Mouse (Mus musculus): Measurements from ENCODE around the gene Rnf25.

Gene Rnf25

DNA sequence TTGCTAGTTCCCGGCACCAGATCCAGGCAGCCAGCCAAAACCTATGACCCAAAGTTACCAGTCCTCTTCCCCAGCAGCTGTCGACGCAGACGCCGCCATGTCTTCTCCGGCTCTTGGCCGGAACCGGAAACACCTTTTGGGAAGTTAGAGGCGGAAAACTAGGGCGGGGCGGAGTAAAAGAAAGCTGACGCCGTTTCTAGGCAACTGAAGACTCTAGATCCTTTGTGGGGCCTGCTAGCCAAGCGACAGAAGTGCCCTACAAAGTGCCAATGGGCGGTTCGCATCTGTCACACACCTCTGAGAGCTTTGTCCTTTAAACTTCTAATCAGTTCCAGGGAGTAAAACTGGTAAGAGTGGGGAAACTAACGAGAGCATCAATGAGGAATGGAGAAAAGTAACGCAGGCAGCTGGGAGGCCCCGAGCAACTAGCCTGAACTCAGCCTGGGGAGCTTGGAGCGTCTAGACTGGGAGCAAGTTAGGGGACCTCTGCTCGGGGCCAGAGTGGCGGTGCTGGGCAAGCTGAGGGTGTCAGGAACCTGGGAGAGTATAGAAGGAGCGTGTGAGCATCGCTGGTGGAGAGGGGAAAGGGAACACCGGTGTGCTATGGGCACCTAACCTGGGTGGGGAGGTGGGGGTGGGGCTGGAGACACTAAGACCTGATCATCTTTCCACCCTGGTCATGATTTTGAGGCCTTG lies at the start of gene Rnf25, which contains the start of gene Stk36:
Gene Rnf25, minus strand, starts transcription at position 131 of the 696 bp plus-strand sequence.
Gene Stk36, plus strand, starts transcription at position 179 of the 696 bp plus-strand sequence.
- CTCF ChIA-PET = no interaction called here

DNA sequence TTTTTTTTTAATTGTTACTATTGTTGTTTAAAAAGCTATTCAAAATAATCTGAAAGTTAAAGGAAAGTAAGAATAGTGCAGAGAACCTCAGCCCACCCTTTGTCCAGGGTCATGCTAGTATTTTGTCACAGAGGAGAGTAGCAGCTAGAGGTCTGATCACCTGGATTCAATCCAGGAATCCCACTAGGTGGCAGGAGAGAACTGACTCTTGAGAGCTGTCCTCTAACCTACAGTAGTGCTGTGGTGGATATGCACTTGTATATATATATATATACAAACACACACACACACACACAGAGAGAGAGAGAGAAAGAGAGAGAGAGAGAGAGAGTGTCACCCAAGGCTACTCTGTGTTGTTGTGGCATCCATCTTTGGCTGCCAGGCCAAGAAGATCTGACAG lies 42.7 kb upstream of the Rnf25 start:
- CTCF ChIA-PET = no interaction called here

DNA sequence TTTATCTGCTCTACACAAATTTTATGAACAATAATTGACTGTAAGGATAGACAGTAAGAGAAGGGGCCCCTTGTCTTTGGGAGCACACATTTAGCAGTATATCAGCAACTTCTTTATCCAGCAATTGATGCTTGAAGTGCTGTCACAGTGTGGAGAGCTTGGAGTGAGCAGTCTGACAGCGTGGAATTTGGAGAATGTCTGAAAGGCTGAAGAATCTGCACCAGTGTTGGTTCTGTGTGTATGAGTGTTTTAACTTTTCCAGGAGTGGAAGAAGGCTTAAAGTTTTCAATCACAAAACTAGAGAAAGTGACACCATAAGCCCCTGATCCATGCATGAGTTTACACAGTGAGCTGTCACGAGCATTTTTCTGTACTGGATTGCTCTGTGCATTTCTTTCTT lies 42.3 kb upstream of the Rnf25 start:
- CTCF ChIA-PET = no interaction called here

DNA sequence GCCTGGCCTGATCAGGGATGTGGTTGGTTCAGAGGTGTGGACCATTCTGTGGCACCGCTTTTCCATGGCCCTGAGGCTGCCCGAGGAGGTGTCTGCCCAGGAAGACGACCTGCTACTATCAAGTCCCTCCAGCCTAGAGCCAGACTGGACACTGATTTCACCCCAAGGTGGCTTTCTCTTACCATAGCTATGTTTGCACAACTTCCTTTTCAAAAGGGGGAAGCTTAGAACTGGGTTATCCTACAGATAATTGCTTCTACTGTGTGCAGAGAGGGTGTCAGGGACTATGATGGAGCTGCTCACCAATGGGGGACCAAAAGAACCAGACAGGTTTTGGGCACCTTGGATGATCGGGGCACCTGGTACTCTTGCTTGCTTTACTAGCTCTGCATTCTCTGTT lies 31.5 kb upstream of the Rnf25 start:
- CTCF ChIA-PET = no interaction called here

DNA sequence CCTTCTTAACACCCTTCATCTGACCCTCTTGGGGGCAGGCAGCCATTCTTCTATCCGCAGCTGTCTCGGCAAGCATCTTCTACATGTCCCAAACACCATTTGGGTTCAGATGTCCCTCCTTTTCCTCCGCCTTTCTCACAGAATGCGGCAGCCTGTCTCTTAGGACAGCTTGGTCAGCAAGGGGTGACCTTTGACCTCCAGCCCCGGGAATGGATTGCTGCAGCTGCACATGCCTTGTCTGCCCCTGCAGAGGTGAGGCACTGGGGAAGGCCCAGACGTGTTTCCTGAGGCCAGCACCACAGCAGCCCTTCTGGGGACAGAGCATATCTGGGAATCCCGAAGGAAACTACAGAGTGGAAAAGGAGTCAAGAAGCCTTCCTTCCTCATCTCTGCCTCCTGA lies 26.8 kb upstream of the Rnf25 start:
- CTCF ChIA-PET = no interaction called here

DNA sequence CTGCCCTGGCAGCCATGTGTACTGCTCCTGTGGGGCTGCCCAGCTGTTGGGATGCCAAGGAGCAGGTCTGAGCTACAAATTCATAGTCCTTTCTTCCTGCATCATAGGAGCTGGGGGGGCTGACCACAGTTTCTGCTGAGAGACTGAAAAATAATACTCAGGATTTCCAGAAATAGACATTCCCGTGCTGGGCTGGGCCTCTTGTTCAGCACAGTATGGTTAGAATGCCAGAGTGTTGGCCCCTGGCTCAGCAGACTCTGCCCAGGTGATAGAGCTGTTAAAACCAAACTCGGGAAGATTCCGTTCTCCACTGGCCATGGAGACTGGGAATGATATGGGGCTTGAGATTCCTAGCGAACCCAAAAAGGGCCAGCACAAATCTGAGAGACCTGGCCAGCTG lies 24.9 kb upstream of the Rnf25 start:
- CTCF ChIA-PET = no interaction called here

DNA sequence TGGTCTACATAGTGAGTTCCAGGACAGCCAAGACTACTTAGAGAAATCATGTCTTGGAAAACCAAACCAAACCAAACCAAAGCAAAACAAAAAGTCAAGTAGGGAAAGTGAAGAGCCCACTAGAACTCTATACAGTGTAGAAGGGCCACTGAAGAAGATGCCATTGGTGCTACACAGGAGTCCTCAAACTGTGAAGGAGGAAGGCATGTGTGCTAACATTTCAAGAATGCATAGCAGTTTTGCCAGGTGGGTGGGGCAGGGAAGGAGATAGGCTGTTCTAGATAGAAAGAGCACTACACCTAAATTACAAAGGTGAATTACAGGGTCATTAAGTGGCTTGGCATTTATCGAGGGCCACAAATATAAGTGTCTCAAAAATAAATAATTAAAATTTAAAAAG lies 23.0 kb upstream of the Rnf25 start:
- CTCF ChIA-PET = no interaction called here

DNA sequence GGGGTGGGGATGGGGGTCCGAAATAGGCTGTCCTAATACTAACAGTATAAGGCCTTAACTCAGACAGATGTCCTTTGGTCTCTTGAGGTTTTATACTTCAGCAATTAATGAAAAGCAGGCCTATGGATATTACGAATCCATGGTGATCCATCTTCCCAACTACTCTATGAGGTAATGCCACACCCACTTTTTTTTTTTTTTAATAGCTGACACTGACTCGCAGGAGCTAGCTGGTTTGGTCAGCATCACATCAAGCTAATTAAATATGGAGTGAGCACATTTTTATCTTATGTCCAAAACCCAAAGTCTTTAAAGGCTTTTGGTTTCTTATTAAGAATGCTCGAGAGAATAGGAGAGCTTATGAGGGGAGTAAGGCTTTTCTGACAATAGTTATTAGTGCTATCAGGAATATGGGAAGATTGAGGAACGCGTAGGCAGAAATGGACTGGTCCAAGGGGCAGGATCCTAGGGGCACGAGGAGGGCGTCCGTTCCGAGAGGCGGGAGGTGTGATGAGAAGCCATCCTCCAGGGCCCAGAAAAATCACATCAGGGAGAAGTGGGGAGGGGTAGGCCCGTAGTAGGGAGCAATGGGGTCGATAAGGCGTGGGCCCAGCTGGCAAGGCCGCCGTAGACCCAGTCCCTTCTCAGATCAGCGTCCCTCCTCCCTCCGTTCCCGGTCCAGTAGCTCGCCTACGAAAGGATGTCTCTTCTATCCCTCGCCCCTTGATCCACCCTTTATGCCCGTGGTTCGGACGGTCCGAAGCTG lies 513 bp downstream of the Rnf25 start:
- CTCF ChIA-PET = interaction anchor here (0.6 kb wide), 1 partner anchor 68 kb away, joined by 4 read pairs; no protein-coding TSS in a partner anchor

DNA sequence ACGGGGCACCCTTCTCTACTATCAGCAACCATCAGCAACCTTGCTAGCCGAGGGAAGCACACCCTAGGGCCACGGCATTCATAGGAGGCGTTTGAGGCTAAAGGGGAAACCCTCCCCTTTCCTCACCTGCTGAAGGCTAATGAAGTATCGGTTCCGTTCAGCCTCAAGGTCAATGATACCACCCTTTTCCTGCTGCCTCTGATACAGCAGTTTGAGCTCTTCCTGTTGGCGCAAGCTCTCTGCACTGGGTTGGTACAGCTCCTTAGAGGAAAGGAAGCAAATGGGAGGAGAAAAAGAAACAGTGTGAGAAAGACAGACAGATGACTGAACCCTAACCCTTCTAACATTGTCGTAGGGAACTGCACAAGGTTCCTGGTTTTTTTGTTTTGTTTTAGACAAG lies 6.8 kb downstream of the Rnf25 start:
- CTCF ChIA-PET = no interaction called here

DNA sequence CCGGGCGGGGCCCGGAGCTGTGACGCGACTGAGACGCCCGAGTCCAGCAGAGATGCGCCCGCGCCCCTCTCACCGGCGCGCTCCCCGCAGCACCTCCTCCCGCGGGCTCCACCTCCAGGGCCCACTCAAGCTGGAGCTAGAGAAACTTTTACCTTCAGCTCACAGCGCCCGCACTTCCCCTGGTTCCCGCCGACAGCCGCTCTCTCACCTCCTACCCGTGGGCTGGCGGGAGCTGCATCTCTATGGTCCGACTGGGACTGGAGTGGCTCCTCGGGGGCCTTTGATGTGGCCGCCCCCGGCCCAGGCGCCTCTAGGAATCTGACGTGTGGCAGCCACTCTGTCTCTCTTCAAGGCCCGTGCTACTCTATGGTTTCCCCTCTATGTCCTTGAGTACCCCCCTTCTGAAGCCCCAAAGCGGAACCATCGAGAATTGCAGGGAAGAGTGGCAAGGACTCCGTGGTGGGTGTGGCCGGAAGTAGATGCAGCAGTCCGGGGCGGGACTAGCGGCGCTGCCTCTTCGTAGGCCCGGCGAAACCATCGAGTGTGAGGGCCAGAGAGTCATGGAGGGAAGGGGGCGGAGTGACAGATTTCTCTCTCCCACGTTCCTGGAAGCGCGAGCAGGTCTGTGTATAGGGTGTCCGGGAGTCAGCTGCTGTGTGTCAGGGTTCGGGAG lies 13.3 kb downstream of the Rnf25 start, which contains the start of the genes Zfp142 and Bcs1l:
Gene Zfp142, minus strand, starts transcription at position 474 of the 673 bp plus-strand sequence.
Gene Bcs1l, plus strand, starts transcription at position 517 of the 673 bp plus-strand sequence.
- CTCF ChIA-PET = interaction anchor here (0.6 kb wide), 1 partner anchor 729 kb away, joined by 5 read pairs; no protein-coding TSS in a partner anchor

DNA sequence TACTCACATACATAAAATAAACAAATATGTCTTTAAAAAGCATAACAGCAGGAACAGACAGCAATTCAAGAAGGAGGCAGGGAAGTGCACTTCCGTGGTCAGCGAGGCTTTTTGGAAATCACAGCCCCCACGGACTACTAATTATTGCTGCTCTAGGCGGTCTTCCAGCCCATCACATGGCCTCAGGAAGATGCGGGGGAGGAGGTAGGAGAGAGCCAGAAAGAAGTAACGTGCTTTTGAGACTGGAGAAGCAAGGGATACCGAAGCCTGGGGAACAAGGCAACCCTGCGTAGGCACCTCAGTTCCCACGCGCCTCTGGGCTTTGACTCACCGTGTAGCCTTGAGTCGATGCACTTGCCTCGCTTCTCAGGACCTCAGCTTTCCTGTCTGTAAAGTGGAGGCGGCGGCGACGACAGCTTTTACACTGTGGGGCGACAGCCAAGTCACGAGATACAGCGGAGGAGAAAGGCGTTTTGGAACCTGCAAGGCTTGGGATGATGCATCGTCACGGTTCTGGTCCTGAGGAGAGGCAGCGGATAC lies 13.9 kb downstream of the Rnf25 start:
- CTCF ChIA-PET = no interaction called here

DNA sequence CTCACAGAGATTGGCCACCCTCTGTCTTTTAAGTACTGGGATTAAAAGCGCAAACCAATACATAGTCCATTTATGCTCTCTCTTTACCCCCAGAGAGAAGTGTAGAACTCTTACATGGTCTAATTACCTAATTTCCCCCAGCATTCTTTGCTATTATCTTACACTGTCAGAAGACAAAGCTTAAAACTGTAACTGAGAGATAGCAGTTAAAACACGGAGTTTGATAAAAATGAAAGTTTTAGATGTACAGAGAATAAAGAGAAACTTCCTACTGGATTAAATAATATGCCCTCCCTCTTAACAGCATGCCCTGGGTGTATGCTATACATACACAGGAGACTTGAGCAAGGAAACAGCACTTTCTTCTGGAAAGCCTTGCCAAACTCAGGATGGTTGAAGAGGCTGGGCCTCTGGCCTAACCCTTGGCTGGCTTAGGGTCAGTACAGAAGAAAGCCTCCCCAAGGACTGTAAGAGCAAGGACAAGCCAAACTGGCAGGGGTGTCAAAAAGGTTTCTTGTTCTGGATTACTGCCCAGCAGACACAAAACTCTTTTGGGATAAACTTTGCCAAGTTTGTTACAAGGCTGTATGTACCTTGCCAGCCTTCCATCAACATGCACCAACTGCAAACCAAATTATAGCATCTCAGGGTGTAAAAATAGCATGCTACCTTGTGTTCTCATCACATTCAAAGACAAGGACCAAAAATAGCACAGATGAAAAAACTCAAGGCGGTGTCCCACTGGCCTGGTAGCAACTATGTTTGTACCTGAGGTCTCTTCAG lies 16.4 kb downstream of the Rnf25 start:
- CTCF ChIA-PET = no interaction called here

DNA sequence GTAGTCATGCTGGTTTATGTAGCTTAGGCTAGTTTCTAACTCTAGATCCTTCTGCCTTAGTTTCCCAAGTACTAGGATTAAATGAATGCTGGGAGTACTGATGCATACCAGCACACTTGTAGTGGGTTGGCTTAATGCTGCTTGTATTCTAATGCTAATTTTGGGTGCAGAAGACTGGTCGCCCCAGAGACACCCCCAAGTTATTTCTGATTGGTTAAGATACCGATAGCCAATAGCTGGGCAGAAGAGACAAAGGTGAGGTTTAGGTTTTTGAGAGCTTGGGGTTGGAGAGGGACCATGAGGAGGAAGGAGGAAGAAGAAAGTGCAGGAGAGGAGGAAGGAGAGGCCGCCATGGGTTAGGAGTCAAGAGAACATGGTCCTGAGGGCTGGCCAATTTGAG lies 18.6 kb downstream of the Rnf25 start:
- CTCF ChIA-PET = no interaction called here

DNA sequence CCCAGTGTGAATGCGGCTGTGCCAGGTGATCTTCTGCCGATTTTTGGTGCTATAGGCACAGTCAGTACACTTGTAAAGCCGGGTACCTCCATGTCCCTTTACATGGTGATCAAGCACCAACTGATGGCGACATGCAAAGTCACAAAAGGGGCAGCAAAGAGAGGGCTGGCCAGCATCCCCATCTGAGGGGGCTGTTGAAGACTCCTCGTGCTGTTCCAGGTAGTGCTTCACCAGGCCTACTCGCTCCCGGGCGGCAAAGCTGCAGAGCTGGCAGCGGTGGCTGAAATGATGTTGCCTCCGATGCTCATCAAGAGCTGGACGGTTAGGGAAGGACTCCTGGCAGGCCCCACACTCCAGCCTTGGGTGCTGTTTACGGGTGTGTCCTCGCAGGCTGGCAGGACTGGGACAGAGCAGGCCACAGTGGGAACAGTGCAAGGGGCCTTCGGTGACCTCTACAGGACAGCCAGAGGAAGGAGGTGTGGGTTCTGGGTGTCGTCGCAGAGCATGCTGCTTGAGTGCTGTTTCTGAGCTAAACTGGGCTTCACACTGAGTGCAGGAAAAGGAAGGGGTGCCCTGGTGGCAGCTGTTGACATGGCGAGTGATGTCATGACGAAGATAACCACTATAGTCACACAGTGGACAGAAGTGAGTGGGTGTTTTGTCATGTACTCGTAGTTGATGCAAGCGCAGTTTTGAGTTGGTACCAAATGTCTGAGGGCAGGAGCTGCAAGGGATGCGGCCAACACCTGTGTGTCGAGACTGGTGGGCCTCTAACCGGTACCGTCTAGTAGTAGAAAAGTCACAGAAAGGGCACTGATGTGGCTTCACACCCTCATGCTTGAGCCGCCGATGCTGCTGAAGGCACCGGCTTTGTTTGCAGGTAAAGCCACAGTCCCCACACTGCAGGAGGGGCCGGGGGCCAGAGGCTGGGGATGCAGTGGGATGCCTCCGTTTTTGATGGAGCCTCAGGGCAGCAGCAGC lies 31.2 kb downstream of the Rnf25 start:
- CTCF ChIA-PET = no interaction called here

DNA sequence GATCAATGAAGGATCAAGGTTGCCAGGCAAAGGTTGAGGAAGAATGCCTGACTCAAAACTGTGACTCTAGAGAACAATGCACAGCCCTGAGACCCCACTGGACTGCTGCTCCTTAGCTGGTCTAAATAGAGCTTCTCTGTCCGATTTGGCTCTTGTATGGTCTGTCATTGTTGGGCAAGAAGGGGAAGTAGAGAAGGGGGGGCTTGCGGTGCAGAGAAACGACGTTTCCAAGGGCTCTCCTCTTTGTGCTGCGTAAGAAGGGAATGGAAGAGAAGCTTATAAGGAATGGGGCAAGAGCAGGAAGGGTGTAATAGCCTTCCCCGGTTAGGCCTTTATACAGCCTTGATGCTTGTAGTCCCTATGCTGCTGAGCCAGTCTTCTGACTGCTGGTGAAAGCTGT lies 35.4 kb downstream of the Rnf25 start:
- CTCF ChIA-PET = no interaction called here

DNA sequence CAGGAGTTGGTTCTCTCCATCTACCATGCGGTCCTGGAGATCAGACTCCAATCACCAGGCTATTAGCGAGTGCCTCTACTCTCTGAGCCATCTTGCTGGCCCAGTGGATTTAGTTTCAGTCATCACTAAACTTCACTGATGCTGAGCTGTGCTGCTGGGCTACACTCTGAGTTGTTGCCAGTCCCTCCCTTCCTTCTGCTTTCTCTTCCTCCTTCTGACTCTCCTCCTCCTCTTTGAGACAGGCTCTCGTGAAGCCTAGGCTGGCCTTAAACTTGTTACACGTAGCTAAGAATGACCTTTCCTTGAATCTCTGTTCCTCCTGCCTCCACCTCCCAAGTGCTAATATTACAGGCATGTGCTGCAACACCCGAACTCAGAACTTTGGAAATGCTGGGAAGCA lies 42.1 kb downstream of the Rnf25 start:
- CTCF ChIA-PET = interaction anchor here (0.6 kb wide), 1 partner anchor 427 kb away, joined by 3 read pairs; no protein-coding TSS in a partner anchor

DNA sequence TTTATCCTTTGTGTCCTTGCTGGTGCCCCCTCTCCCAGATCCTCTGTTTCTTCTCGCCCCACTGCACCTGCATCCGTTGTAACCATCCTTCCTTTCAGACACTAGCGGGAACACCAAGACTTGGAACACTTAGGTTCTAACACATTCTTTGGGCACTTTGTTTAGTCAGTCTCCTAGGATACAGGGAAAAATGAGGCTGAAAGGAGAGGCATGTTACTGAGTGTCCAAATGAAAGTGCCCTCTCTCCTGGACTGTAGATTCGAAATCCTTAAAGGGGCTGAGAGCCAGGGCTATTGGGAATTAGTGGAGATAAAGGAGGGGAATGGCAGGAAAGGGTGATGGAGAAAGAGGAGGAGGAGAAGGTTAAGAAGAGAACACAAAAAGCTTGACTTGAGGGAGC lies 57.0 kb downstream of the Rnf25 start, which contains the start of gene Usp37:
Gene Usp37, minus strand, starts transcription at position 101 of the 400 bp plus-strand sequence.
- CTCF ChIA-PET = no interaction called here

Data from spleen, embryonic (tissue).